Mouse (Mus musculus) right cerebral cortex, postnatal 4 days (tissue): Measurements from ENCODE around the gene Apobec3.

Experiments used
- DNase-seq: peaks from one replicate; pipeline ENCODE4 v3.0.0-alpha.2; 2022

Gene Apobec3

GRCm38 (mm10) chr15:79953470-79953869 lies 62.0 kb downstream of the Apobec3 start:
- no peak for DNase-seq

DNA sequence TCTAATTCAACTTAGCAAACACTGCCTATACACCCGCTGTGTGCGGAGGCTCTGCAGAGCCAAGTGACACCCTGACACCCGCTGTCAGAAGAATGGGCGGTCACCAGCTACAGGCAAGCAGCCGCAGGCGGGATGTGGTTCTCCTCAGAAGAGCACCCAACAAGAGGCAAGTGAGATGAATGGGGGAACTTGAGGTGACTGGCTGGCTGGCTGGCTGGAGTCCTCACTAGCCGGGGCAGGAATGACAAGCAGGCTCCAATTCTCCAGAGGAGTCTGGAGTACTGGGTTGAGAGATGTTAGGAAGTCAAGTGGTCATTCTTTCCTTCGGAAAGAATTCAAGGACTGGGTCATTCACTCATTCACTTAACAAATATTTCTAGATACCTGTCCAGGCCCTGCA lies 65.1 kb downstream of the Apobec3 start:
- DNase-seq = no peak

DNA sequence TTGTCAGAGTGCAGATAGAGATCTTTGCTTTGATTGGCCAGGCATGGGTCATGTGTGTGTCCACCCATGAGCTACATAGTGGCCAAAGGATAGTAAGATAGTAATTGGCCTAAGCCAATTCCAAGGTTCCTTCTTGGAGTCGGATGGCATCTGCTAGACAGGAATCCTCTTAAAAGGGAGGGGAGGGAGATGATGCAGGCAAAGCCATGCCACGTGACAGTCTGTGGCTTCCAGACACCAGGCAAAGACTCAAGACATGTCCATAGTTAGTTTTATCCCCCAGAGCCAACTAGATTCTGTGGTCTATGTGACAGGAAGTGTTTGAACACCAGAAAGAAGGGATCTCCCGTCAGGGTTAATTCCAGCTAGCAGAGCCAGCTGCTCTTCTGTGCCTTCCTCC lies 67.0 kb downstream of the Apobec3 start:
- DNase-seq = no peak

DNA sequence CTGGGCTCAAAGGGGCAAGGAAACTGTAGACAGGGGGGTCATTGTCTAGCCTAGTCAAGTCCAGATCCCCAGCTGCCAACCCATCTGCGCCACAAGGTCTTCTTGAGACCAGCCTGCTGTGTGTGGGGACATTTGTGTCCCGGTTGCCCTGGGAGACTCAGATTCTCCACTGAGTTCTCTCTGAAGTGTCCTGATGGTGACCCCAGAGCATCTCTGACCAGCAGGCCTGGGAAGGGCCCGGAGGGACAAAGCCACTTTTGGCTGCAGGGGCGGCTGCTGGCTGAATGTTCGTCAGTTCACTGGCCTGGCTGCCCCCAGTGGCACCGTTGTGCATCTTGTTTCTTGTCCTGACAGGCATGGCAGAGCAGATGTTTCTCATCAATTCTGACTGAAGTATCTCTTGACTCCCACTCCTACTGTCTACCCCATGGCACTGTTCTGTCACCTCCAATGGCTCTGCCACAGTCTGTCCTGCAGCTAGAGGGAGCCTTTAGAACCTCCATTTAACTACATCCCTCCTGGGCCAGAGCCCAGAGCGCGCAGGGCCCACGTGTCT lies 70.0 kb downstream of the Apobec3 start:
- no peak for DNase-seq

DNA sequence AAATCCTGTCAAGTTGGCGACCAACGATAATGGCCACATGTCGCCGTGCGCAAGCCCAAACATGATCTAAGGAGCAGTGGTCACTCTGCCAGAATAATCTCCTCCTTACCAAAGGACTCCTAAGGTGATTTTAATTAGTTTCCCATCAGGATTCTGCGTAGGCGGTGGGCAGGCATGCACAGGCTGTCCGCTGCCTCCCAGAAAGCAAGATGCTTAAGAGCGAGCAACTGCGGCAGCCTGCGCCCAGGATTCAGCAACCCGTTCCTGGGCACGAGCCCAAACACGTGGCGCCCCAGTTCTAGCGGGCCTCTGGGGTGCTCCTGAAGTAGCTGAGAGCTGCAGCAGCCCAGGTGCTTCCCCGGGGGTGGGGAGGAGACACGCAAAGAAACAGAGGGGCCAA lies 71.2 kb downstream of the Apobec3 start:
- no peak for DNase-seq

GRCm38 (mm10) chr15:79964376-79964775 lies 72.9 kb downstream of the Apobec3 start:
- no peak for DNase-seq
